Mouse (Mus musculus) splenic B cell, adult 2 months (primary cell): ENCODE measurements around the gene Cisd1.

Source experiments
- DNase-seq: peaks from one replicate; pipeline ENCODE4 v3.0.0-alpha.2; 2011; ENCODE audit warnings: low read depth, low spot score
- H3K27me3 ChIP-seq: 2 replicates; pipeline ENCODE4 v1.6.1; 2012; ENCODE audit warnings: mild to moderate bottlenecking, low read length, moderate library complexity, mixed read lengths; ENCODE audit not compliant: control insufficient read depth, poor library complexity, insufficient read depth, severe bottlenecking
- H3K36me3 ChIP-seq: 2 replicates; pipeline ENCODE4 v1.6.1; 2012; ENCODE audit warnings: mild to moderate bottlenecking, low read length, moderate library complexity, mixed read lengths; ENCODE audit not compliant: control insufficient read depth, poor library complexity, insufficient read depth, severe bottlenecking

Cisd1 gene

GRCm38 (mm10) chr10:71342030-71342805 is 2.5 kb downstream of the Cisd1 start:
- peak; percentile 47 for DNase-seq
- Histone ChIP-seq H3K36me3 (no peaks in the 10 kb centered on the region), H3K27me3 (no peaks in the 10 kb centered on the region)

DNA sequence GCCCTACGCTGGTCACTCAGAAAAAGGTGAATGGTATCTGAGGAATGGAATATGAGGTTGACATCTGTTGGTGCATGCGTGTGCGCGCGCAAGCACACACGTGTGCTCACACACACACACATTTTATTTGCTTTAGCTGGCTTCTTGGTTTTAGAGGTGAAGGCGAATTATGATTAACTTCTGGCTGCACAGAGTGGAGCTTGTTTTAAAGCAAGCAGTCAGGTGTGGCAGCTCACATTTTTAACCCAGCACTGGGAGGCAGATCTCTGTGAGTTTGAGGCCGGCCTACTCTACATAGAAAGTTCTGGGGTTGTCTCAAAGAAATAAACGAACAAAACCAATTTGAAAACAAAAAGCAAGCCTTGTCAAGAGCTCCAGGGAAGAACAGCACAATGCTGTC is 3.5 kb downstream of the Cisd1 start:
- Histone ChIP-seq H3K27me3 (no peaks in the 10 kb centered on the region), H3K36me3 (no peaks in the 10 kb centered on the region)
- no peak for DNase-seq

- Histone ChIP-seq H3K36me3 (no peaks in the 10 kb centered on the region), H3K27me3 (no peaks in the 10 kb centered on the region)
- no peak for DNase-seq
Measured at GRCm38 (mm10) chr10:71340195-71340594, 4.6 kb downstream of the Cisd1 start.

- peak; percentile 36 for DNase-seq
- Histone ChIP-seq H3K27me3 (no peaks in the 10 kb centered on the region), H3K36me3 (no peaks in the 10 kb centered on the region)
Measured at GRCm38 (mm10) chr10:71339463-71339862, 5.3 kb downstream of the Cisd1 start.

GRCm38 (mm10) chr10:71338156-71338905 is 6.4 kb downstream of the Cisd1 start:
- Histone ChIP-seq H3K36me3 (0 out of 2 replicates have a peak, but pooled peaks cover 2% of the 10 kb centered on the region), H3K27me3 (no peaks in the 10 kb centered on the region)
- DNase-seq: no peak

- Histone ChIP-seq H3K36me3 (0 out of 2 replicates have a peak, but pooled peaks cover 2% of the 10 kb centered on the region), H3K27me3 (no peaks in the 10 kb centered on the region)
- DNase-seq: no peak
Measured at GRCm38 (mm10) chr10:71337733-71338132, 7.0 kb downstream of the Cisd1 start.

DNA sequence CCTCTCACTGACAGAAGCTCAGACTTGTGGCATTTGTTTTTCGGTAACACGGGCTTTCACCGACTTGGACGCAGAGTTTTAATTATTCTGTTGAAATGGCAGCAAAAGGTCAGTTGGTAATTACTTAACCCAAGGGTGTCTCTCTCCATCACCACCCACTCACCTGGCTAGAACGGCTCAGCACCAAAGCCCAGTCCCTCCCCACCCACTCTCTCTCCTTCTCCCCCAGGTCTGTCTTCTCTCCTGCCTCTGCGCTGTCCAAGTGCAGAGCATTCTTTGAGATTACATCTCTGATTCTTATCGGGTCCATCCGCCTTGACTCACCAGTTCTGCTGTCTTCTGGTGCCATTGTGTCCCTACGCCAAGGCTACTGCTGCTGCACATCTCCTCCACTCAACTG is 11.9 kb downstream of the Cisd1 start:
- Histone ChIP-seq H3K27me3 (no peaks in the 10 kb centered on the region), H3K36me3 (0 out of 2 replicates have a peak, but pooled peaks cover 5% of the 10 kb centered on the region)
- DNase-seq: no peak

GRCm38 (mm10) chr10:71332376-71332775 is 12.4 kb downstream of the Cisd1 start:
- Histone ChIP-seq H3K36me3 (0 out of 2 replicates have a peak, but pooled peaks cover 5% of the 10 kb centered on the region), H3K27me3 (no peaks in the 10 kb centered on the region)
- no peak for DNase-seq

DNA sequence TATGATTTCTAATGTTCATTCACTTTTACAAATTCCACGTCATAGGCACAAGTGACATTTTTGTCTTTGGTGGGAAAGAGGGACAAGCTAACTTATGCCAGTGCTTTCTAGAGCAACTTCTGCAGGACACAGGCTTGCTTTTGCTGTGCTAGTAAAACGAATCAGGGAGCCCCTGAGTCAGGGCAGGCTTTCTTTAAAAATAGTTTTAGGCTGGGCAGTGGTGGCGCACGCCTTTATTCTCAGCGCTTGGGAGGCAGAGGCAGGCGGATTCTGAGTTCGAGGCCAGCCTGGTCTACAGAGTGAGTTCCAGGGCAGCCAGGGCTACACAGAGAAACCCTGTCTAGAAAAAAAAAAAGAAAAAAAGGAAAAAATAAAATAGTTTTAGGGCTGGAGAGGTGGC is 12.8 kb downstream of the Cisd1 start:
- 0 out of 2 replicates have a peak, but pooled peaks cover 5% of the 10 kb centered on the region for H3K36me3 ChIP-seq
- H3K27me3 ChIP-seq: no peaks in the 10 kb centered on the region
- DNase-seq: no peak

DNA sequence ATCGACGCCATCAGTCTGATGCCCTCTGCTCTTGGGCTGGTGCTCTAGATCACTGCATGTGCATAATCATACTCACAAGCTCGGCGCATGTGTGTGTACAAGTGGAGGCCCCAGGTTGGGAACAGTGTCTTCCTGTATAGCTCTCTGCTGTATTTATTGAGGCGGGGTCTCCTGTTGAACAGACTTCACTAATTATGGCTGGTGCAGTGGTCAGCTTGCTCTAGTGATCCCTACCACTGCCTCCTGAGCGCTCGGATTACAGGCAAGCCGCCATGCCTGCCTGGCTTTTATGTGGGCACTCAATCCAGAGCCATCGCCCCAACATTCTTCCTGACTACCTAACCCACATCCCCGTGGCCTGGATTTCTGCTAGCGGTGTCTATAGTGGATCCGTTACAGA is 14.7 kb downstream of the Cisd1 start:
- Histone ChIP-seq H3K27me3 (no peaks in the 10 kb centered on the region), H3K36me3 (0 out of 2 replicates have a peak, but pooled peaks cover 5% of the 10 kb centered on the region)
- DNase-seq: no peak

GRCm38 (mm10) chr10:71329295-71329694 is 15.5 kb downstream of the Cisd1 start:
- H3K36me3 ChIP-seq: 0 out of 2 replicates have a peak, but pooled peaks cover 5% of the 10 kb centered on the region
- DNase-seq: no peak
- no peaks in the 10 kb centered on the region for H3K27me3 ChIP-seq

- Histone ChIP-seq H3K36me3 (0 out of 2 replicates have a peak, but pooled peaks cover 3% of the 10 kb centered on the region), H3K27me3 (no peaks in the 10 kb centered on the region)
- no peak for DNase-seq
Measured at GRCm38 (mm10) chr10:71328870-71329269, 15.9 kb downstream of the Cisd1 start.

- 0 out of 2 replicates have a peak, but pooled peaks cover 3% of the 10 kb centered on the region for H3K36me3 ChIP-seq
- no peaks in the 10 kb centered on the region for H3K27me3 ChIP-seq
- DNase-seq: peak; percentile 36
Measured at GRCm38 (mm10) chr10:71328382-71328781, 16.4 kb downstream of the Cisd1 start.

GRCm38 (mm10) chr10:71327386-71327785 is 17.4 kb downstream of the Cisd1 start:
- DNase-seq: no peak
- Histone ChIP-seq H3K27me3 (no peaks in the 10 kb centered on the region), H3K36me3 (0 out of 2 replicates have a peak, but pooled peaks cover 1% of the 10 kb centered on the region)

- DNase-seq: peak; percentile 82
- Histone ChIP-seq H3K27me3 (no peaks in the 10 kb centered on the region), H3K36me3 (no peaks in the 10 kb centered on the region)
Measured at GRCm38 (mm10) chr10:71326789-71327188, 18.0 kb downstream of the Cisd1 start.
